Mouse (Mus musculus) brain, embryonic 14.5 days (tissue): ENCODE data around the gene Tbc1d30.

Experiments
- CTCF ChIP-seq: fragments of 200-500 bp; IDR thresholded peaks from 2 replicates; pipeline ENCODE4 v1.5.1; 2012; ENCODE audit warnings: inconsistent platforms, mild to moderate bottlenecking, moderate library complexity, borderline replicate concordance; ENCODE audit not compliant: insufficient read depth, insufficient read length; ENCODE audit errors: extremely low read depth
- POLR2A ChIP-seq: fragments of 200-500 bp; IDR thresholded peaks from 2 replicates; pipeline ENCODE4 v1.6.1; 2012; ENCODE audit warnings: mild to moderate bottlenecking, inconsistent platforms, borderline replicate concordance; ENCODE audit not compliant: poor library complexity, insufficient read depth, insufficient read length, severe bottlenecking; ENCODE audit errors: extremely low read depth

DNA sequence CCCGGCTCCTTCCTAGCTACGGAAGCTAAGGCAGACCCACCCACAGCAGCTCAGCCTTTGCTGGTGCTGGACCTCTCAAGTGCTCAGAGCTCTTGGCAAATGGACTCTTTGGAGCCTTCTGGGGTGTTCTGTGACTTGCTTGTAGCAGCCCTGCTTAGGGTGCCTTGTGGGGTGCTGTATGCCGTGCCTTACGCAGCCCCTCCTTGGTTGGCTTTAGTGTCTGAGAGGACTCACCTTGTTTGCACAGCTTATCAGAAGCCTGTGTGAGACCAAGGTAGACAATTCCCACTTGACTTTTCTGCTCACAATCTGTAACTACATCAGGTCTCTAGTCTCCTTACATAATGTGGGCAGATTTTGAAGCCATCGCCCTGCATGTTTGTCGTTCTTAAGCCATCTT, 34.6 kb upstream of the Tbc1d30 start:
- no peak for TF ChIP-seq CTCF
- TF ChIP-seq POLR2A = no peak
